Mouse (Mus musculus) C2C12 (cell line): ENCODE data around the gene Gm28845.

ENCODE experiments used
- CEBPB ChIP-seq: IDR thresholded peaks from one replicate; pipeline ENCODE4 v1.6.1; 2011; ENCODE audit warnings: low read depth, mild to moderate bottlenecking, control low read depth, moderate library complexity
- CTCF ChIP-seq: IDR thresholded peaks from one replicate; pipeline ENCODE4 v1.5.1; 2011; ENCODE audit not compliant: control insufficient read depth, insufficient read depth, insufficient read length
- MYOG ChIP-seq: IDR thresholded peaks from one replicate; pipeline ENCODE4 v1.6.1; 2011; ENCODE audit not compliant: control insufficient read depth, insufficient read length; ENCODE audit errors: extremely low read depth
- USF1 ChIP-seq: IDR thresholded peaks from one replicate; pipeline ENCODE4 v1.6.1; 2011; ENCODE audit warnings: low read depth, mild to moderate bottlenecking, control low read depth, moderate library complexity

DNA sequence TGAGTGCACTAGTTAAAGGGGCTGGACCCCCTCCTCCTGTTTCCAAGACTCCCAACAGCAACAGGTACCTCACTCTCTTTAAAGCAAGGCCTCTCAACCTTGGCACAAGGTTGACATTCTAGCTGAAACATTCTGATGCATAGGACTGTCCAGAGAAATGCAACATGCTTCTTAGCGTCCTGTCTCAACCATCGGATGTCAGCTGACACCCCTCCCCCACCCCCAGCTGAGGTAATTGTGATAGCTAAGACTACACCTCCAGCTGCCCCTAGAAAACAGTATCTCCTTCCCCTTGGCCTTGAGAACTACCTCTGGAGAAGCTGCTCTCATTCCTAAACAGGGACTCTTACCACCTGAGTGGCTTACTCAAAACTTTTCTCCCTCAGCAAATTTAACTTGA, 67.2 kb downstream of the Gm28845 start:
- TF ChIP-seq CTCF: no peak
- no peak for TF ChIP-seq MYOG
- TF ChIP-seq CEBPB: no peak
- no peak for TF ChIP-seq USF1
